Mouse (Mus musculus) left cerebral cortex, adult 11 months (tissue): ENCODE data around the gene Tctn1.
"Not testable (repeated sequence)": the region's sequence is repeated elsewhere in the genome, so short reads cannot be mapped to it uniquely, and the experiment has no call there.

Source experiments
- DNase-seq: peaks from one replicate; pipeline ENCODE4 v3.0.0; 2022; ENCODE audit warnings: low spot score

The Tctn1 gene

GRCm38 (mm10) chr5:122218109-122218905 is 46.0 kb downstream of the Tctn1 start:
- DNase-seq = no peak

GRCm38 (mm10) chr5:122217636-122218035 is 46.6 kb downstream of the Tctn1 start:
- DNase-seq = no peak

DNA sequence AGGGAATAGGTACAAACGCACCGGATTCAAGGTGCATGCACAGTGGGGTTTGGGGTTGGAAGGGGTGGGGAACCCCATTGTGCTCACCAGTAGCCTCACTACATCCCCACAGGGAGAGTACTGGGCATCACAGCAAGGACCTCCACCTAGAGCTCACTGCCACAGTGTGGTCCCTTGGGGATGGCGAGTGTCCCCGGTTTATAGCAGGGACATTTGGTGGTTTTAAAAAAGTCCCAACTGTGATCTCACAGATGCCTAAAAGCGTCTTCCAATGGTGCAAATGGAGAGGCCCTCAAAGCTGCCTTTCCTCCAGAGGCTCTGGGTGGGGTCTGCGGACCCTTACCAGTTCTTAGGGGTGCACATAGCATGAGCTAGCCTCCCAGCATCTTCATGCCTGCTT is 50.4 kb downstream of the Tctn1 start:
- DNase-seq = no peak

GRCm38 (mm10) chr5:122212820-122213219 is 51.4 kb downstream of the Tctn1 start:
- DNase-seq = not testable (repeated sequence)

- no peak for DNase-seq
These were observed 52.1 kb downstream of the Tctn1 start for GRCm38 (mm10) chr5:122212125-122212524.

GRCm38 (mm10) chr5:122210890-122211289 is 53.4 kb downstream of the Tctn1 start:
- DNase-seq = no peak

DNA sequence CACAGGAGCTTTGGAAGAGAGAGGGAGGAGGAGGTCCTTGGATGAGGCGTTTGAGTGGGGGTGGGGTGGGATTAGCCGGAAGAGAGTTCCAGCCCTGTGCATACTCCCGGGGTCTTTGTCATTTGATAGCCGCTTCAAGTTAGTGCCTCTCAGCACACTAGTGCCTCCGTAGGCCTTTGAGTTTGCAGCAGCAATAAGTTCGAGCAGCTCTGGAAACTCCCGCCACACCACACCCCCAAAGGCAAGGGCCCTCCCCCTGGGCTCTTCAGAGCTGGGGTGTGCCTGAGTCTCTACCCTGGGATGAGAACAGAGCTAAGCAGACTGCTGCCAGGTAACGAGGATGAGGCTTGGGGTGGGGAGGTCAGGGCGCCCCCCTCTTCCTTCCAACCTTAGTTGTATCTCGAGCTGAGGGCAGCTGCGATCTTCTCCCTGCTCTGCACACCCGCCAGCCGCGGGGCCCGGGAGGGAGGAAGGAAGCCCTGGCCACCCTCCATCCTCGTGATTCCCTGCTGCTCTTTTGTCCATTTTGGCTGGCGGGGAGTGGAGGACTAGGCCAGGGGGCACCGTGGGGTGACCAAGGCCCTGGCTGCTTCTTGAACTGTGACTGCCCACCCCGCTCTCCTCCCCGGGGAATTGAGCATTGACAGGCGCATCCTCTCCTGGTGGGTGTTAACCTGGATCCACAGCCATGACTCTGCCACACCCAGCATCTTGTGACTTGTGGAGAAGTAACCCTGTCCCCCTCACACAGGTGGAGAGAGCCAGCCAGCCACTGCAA is 54.5 kb downstream of the Tctn1 start:
- DNase-seq = no peak

DNA sequence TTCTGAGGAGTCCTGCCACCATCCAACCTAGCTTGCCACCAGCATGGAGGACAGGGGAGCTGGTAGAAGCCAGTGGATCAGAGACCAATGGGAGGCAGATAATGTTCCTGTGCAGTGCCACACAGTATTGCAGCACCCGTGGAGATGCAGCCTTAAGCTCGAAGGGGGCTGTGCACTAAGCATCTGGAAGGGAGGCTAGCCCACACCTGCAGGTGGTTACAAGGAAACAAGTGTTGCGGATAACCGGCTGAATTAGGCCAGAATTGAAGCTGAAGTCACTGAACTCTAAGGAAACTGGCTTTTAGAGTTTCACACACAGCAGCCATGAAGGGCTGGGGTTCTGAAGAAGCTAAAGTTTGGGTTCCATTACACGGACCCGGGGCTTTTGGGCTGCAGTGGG is 55.4 kb downstream of the Tctn1 start:
- no peak for DNase-seq

GRCm38 (mm10) chr5:122206475-122206874 is 57.8 kb downstream of the Tctn1 start, which contains the start of gene Hvcn1:
Gene Hvcn1 (plus strand): TSS chr5:122206804.
- no peak for DNase-seq

GRCm38 (mm10) chr5:122204180-122204579 is 60.1 kb downstream of the Tctn1 start:
- DNase-seq = no peak

GRCm38 (mm10) chr5:122201904-122202303 is 62.4 kb downstream of the Tctn1 start:
- no peak for DNase-seq

- DNase-seq = no peak
These were observed 63.4 kb downstream of the Tctn1 start for GRCm38 (mm10) chr5:122200872-122201271.

GRCm38 (mm10) chr5:122192347-122192746 is 71.9 kb downstream of the Tctn1 start:
- DNase-seq = no peak

DNA sequence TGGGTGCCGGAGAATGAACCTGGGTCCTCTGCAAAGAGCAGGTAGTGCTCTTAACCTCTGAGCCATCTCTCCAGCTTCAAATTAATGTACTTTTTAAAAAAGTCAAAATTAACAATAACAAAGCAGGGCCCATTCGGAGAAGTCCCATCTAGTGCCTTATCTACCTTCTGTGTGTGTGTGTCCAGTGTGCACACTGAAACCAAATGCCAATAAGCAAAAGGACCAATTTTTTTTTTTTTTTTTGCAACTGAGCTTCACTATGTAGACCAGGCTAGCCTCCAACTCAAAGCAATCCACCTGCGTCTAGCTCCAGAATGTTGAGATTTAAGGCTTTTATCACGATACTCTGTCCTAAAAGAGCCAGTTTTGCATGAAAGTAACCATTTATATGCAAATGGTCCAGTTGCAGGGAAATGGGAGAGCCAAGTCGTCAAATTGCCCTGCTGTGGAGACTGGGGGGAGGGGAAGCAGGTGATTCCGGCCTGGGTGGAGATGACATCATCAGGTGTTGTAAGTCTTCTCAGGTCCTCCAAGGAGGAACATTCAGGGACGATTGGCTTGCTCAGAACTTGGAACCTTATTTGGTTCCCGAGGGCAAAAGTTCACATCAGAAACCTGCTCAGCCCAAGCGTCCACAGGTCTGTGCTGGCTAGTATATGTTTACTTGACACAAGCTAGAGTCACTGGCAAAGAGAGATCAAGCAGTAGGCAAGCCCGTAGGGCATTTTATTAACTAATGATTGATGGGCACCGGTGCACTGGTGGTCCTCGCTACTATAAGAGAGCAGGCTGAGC is 72.8 kb downstream of the Tctn1 start:
- no peak for DNase-seq

DNA sequence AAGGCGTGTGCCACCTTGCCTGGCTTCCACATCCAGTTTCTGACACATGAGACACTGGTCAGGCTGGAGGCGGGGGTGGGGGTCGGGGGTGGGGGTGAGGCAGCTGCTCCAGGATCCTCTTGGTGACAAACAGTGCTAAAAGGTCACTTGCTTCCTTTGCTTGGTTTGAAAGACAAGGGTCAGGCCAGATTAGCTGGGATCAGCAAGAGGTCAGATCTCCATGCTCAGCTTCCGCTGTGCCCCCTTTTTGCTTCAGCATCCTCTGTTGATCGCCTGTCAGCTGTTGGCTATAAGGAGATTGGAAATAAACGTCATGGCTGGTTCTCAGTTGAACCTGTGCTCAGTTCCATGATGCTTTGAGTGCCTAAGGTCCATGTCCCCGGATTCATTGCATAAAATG is 73.8 kb downstream of the Tctn1 start:
- DNase-seq = no peak

DNA sequence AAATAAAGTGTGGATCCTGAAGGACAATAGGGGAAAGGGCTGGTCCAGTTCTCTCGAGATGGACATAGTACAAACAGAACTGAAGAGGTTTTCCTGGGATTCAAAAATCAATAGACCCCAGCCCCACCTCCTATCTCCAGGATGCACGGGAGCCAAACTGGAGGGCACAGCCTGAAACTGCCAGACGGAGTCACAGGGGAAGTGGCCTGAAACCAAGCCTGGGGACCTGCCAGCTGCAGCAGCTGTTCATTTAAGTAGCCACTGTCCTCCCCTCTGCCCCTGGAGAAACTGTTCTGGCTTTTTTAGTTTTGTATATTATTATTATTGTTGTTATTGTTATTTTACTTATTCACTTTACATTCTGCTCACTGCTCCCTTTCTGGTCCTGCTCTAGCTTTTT is 75.1 kb downstream of the Tctn1 start:
- DNase-seq = no peak
